Mouse (Mus musculus): ENCODE data around the gene Lilr4b. TPM values are rescaled to one million over a fixed set of nuclear protein-coding genes. Genes with fewer than 3 reads are reported as not detected.

Gene Lilr4b
- 13.2 TPM for polyA plus RNA-seq (2014; fragmentation: Illumina TruSeq; extraction: RNeasy Lipid Tissue Mini Kit (QIAGEN cat#74804); ENCODE audit: low read depth, low replicate concordance)

DNA sequence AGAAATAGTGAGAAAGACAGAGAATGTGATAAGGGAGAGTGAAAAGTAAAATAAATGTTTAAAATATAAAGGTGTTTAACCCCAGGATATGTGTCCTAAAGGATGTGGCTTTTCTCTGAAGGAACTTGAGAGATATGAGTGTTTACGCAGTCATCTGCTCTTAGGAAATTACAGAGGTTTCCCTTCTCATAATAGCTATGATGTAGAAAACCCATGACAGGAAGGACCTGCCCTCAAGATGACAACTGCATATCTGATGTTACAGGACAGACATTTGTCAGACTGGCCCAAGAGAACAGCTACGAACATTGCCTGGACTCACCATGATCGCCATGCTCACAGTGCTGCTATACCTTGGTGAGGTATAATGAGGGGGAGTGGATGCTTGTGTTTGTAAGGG lies at the start of gene Lilr4b, which contains the start of gene Gm49339:
Gene Lilr4b, plus strand, starts transcription at position 236 of the 400 bp plus-strand sequence.
Gene Gm49339, plus strand, starts transcription at position 216 of the 400 bp plus-strand sequence.

GRCm38 (mm10) chr10:51490691-51491090 lies 10.3 kb downstream of the Lilr4b start, which contains the start of gene Lilrb4a:
Gene Lilrb4a (plus strand): TSS chr10:51490956.

Other genes with a start within 250 kb of the Lilr4b start
- 0.47 TPM for gene Gm49339, start within 50 bp of the Lilr4b start, polyA plus RNA-seq (2014; fragmentation: Illumina TruSeq; extraction: RNeasy Lipid Tissue Mini Kit (QIAGEN cat#74804); ENCODE audit: low read depth, low replicate concordance)
- 39.1 TPM for gene Lilrb4a, start 10.3 kb downstream of the Lilr4b start, polyA plus RNA-seq (2014; fragmentation: Illumina TruSeq; extraction: RNeasy Lipid Tissue Mini Kit (QIAGEN cat#74804); ENCODE audit: low read depth, low replicate concordance)
- gene Fam162b, start 109.9 kb downstream of the Lilr4b start, polyA plus RNA-seq (2014; fragmentation: Illumina TruSeq; extraction: RNeasy Lipid Tissue Mini Kit (QIAGEN cat#74804); ENCODE audit: low read depth, low replicate concordance) = 1.1 TPM
- gene Gprc6a, start 150.8 kb downstream of the Lilr4b start, polyA plus RNA-seq (2014; fragmentation: Illumina TruSeq; extraction: RNeasy Lipid Tissue Mini Kit (QIAGEN cat#74804); ENCODE audit: low read depth, low replicate concordance) = not detected
- 5.6 TPM for gene Rfx6, start 197.1 kb downstream of the Lilr4b start, polyA plus RNA-seq (2014; fragmentation: Illumina TruSeq; extraction: RNeasy Lipid Tissue Mini Kit (QIAGEN cat#74804); ENCODE audit: low read depth, low replicate concordance)

Data from sigmoid colon, adult 10 weeks (tissue).